Mouse (Mus musculus): ENCODE measurements at regions not wholly inside any gene's neighbourhood (a gene's known extent, or its start where the extent isn't known, plus 50 kb on each side); places are given as distances from the start of the nearest gene placed in this dataset.

- no peak for TF ChIP-seq CTCF (IDR thresholded peaks at IDR 0.05; ENCODE audit: low read depth)
- TF ChIP-seq EP300 (IDR thresholded peaks at IDR 0.05; ENCODE audit: low read depth): no peak
Observed at GRCm38 (mm10) chr1:120396290-120396689, 55.9 kb downstream of the C1ql2 start.

Data from liver, postnatal 0 days (tissue).